Mouse (Mus musculus): ENCODE data around the gene Akap7. TPM values are rescaled to one million over a fixed set of nuclear protein-coding genes. Genes with fewer than 3 reads are reported as not detected.
"Not testable (repeated sequence)": the region's sequence is repeated elsewhere in the genome, so short reads cannot be mapped to it uniquely, and the experiment has no call there.

The Akap7 gene
- total RNA-seq, 2 experiments from 2014 or later: 52.6 to 58.2 TPM

DNA sequence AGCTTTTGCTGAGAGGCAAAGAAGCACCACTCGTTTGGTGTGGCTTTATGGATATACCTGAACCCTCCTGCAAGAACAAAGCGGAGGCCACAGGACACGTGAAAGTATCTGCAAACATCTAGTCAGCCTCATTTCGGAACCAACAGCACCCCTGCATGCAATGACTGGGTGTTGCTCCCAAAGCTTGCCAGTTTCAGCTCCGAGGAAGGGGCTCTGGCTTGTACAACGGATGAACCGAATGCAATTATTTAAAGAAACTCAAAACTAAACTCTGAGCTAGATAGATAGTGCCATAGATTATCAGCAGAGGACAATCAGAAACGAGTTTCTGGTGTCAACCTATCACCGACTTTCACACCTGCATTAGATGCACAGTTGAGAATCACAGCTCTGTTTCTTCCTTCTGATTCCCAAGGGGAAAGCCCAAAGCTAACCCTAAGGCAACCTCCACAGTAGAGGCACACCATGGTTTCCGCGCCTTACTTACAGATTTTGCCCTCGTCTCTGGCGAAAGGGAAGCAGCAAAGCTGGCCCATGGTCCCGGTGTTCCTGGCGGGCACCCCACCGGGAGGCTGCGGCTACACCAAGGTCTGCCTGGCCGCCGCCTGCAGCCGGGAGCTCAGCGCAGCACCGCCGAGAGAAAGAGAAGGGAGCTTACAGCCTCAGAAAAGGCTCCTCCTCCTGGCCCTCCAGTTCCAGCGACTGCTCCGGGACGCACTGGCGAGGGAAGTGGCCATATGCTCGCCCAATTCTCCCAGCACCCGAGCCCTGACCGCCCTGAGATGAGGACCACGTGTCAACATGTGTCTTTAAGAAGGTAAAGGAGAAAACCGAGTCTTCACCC lies 107.9 kb downstream of the Akap7 start:
- peak; percentile 7 for DNase-seq (ENCODE audit: low spot score)
- intact Hi-C loops (cut with DNase I): no loop called here

DNA sequence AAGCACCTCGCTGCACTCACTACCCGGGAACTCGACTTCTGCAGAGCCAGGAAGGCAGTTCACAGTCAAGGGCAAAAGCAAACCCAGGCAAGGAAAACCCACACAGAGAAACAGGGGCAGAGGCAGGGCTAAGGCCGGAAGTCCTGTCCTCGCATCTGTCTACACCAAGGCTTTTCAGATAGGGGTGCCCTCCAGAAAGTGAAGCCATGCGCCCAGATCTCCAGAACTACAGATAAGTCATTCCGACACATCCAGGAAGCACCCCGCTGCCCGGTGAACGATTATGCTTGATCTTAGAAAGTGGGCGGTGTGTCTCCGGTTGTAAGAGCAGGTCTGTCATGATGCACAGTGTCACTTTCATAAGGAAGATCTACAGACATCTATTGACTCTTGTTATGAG lies 109.1 kb downstream of the Akap7 start:
- no peak for DNase-seq (ENCODE audit: low spot score)
- intact Hi-C loops (cut with DNase I): no loop called here

DNA sequence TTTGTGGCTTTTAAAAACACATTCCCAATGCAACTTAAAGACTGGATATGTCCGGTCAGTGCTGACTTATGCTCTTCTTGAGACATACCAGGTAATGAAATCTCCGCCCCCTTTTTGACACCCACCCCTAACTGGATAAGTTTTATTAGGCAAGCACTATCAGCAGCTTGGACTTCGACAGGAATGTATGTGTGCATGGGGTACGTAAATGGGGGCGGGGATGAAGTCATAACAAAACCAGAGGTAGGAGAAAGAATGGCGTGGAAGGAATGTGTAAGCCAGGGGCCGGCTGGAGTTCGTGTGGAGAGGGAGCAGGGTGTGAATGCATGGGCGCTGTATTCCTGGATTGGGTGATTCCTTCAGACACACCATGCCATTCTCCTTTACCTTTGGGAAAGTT lies 109.6 kb downstream of the Akap7 start:
- no peak for DNase-seq (ENCODE audit: low spot score)

DNA sequence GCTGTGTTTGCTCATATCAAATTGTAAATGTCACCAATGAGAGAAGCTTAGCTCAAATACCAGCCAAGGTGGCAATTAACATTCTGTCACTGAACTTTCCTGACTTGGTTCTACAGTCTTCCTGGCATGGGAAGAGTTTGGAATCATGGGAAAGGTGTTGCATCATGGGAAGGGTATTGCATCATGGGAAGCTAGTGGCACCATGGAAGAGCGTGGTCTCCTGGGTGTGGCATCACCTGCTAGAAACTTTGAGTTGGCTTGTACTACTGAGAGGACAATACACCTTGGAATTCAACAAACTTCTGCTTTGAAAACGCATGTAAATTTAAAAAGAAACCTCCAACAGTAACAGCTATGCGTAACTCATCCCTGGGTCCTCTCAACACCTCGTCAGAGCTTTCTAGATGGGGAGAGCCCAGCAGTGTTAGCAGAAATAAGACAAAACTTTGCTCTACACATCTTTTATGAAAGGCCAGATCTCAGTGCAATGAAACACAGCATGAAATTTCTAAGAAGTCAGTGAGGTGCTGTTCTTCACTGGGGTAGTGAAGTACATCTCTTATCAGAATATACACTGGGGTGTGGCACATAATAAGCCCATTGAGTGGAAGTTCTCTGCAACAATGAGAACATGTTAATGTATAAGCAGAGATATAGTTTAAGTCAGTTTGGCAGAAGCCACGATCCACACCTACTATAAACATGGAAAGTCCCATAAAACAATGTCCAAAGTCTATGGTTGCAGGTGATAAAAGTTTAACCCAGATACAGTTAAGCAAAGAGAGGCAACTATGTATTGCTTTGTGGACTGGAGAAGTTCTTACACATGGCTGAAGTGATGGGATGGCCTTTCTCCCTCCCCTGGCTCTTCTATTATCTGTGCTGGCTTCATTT lies 115.2 kb downstream of the Akap7 start:
- intact Hi-C loops (cut with DNase I): no loop called here
- no peak for DNase-seq (ENCODE audit: low spot score)

More for the DNA sequence above, 109.6 kb downstream of the Akap7 start:
- intact Hi-C loops (cut with DNase I): no loop called here

DNA sequence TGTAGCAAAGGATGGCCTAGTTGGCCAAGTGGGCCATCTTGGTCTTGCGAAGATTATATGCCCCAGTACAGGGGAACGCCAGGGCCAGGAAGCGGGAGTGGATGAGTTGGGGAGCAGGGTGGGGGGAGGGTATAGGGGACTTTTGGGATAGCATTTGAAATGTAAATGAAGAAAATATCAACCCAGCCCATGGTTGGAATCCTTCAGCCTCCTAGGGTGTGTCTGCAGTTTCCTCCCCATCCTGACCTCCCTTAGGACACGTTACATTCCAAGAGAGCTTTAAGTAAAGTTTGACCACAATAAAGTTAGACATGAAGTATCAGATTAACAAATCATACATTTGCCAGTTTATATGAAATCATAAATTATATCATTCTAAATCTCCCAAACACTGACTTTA lies 116.5 kb downstream of the Akap7 start:
- no peak for DNase-seq (ENCODE audit: low spot score)
- intact Hi-C loops (cut with DNase I): no loop called here

DNA sequence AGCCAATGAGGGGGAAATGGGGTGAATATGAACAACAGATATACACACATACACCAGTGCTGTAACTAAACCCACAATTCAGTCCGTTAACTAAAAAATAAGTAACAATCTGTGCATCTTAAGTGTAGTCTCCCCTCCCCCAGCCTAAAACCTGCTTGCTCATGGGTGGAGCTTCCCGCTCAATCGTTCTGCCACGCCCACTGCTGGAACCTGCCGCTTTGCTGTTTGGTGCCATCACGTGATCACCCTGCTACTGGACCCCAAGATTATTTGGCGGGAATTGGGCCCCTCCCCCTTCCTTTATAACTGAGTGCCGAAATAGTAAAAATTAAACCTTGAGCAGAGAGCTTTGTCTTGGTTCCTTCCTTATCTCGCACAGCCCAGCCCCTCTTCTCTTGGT lies 121.4 kb downstream of the Akap7 start:
- intact Hi-C loops (cut with DNase I); DNase-seq (ENCODE audit: low spot score): not testable (repeated sequence)

DNA sequence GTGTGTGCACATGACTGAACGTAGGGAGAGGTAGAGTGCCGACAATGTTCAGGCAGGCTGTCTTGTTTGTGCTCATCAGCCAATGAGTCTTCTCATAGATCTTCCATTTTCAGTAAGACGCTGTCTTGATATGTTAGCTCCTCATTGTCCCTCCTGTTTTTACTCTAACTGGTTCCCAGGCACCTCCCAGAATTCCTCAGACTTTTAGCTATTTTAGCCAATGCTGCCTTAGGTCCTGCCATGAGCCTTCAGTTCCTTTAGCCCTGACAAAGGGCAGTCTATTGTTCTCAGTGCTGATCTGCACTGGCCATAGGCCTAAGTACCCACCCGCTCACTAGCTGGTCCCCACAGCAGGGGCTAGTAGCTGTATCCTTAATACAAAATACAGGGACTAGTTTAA lies 122.0 kb downstream of the Akap7 start:
- intact Hi-C loops (cut with DNase I): no loop called here
- DNase-seq (ENCODE audit: low spot score): no peak

DNA sequence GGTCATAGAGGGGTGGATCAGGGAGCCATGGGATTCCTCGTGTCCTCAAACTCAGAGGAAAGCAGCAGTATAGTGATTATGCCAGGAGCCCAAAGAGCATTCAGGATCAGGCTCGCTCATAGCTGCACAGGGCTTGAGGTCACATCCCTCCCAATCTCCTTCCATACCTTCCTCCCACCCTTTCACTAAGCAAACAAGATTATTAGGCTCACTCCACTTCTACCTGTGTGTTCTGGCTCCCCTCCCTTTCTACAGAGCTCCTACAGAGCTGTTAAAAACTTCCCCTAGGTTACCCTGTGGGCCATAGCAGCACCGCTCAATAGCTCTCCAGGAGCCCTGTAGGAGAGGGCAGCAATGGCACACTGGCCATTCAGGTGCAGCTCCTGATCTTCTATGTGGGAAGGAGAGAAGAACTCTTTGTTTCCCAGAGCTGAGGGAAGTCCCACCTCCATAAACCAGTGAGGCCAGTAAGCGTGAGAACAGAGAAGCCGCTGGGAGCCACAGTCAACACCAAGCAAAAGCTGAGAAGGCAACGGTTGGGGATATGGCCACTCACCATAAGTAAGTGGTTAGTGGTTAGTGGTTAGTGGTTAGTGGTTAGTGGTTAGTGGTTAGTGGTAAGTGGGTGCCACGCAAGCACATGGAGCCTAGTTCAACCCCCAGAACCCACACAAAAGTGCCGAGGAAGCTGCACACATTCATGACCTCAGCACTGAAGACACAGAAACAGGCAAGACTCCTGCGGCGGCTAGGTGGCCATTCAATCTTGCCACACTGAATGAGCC lies 122.7 kb downstream of the Akap7 start:
- intact Hi-C loops (cut with DNase I): no loop called here

DNA sequence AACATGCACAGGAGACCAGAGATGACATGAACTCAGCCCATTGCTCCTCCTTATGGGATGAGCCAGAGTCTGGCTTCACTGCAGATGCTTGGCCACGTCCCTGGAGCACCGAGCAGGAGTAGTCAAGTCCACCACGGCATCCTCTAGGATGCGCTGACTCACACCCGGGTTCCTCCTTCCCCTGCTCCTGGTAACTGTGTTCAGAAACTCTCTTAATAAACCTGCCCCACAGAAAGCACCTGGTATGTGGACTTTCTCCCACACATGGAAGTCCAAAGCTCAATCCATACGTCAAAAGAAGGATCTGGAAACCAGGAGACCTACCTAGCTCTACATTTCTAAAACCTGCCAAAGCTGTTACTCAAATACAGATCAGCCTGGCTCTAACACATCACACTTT lies 124.4 kb downstream of the Akap7 start:
- DNase-seq (ENCODE audit: low spot score): no peak
- intact Hi-C loops (cut with DNase I): no loop called here

More for the DNA sequence above, 122.7 kb downstream of the Akap7 start:
- no peak for DNase-seq (ENCODE audit: low spot score)

DNA sequence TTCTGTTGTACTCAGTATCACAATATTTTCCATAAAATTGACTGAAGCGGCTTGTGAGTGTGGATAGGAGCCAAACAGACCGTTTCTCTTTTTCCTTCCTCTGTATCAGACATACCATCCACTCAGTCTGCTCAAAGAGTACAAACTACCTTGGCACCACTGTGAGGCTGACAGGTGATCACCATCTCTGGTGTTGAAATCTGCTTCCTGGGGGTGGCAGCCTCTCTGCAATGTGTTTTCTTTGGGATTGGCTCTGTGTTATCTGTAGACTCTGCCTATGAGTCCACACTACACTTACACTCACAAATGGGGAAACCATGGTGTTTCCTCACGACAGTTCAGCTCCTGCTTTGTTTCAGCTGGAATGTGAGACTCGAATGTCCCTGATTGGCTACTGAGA lies 128.6 kb downstream of the Akap7 start:
- intact Hi-C loops (cut with DNase I): no loop called here
- DNase-seq (ENCODE audit: low spot score): no peak

DNA sequence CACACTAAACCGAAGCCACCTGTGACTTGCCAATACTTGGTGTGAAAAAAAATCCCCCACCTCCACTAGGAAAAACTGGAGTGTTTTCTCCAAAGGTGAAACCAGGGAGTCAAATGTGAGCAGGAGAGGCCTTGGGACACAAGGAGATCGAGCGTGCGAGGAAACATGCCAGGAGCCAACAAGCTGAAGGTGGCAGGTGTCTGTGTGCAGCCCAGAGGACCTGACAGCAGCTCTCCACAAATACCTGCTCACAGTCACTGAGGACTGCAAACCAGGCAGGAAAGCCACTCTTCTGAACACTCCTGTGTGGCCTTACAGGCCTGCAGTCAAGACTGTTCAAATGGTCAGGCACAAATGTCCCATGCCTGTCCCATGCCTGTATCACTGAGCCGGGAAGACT lies 130.4 kb downstream of the Akap7 start:
- DNase-seq (ENCODE audit: low spot score): no peak
- intact Hi-C loops (cut with DNase I): no loop called here

DNA sequence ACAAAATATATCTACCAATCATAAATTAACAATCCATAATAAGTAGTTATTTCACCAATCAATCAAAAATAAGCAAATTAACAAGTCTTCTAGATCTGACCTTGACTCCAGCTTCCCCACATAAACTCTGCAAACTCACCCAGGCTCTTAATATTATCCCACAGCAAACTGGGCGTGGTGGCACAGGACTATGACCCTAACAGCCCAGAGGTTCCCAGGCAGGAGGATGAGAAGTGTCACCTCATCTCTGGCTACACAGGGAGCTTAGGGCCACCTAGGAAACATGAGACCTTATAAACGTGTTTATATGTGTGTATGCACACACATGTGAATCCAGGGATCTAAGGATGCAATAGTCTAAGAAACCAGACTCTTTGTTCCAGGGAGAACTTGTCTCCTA lies 132.8 kb downstream of the Akap7 start:
- DNase-seq (ENCODE audit: low spot score): no peak
- intact Hi-C loops (cut with DNase I): no loop called here

DNA sequence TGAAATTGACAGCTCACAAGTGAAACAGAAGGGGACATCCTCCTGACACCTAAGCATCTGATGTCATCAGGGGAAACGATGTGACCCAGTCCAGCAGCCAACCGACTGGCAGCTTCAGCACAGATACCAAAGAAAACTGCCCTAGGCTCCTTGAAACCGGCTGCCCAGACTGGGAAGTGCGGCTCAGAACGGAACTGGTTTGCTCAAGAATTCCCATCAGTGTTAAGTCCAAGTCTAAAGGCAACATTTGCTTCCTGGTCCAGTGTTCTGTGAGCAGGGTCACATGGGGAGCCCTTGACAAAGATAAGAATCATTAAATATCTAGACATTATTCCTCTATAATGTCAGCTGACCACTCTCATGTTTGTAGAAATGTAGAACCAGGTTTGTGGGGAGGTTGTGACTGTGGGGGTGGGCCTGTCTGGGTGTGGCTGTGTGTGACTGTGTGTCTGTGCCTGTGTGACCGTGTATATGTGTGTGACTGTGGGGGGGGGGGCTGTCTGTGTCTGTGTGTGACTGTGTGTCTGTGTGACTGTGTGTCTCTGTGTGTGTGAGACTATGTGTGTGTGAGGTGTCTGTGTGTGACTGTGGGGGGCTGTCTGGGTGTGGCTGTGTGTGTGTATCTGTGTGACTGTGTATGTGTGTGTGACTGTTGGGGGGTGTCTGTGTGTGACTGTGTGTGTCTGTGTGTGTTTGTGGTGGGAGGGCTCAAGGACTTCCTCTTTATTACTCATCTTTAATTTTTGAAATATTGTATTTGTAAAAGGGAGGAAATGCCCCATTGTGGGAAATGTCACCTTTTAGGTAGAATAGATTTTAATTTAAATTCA lies 140.1 kb downstream of the Akap7 start:
- intact Hi-C loops (cut with DNase I): no loop called here
- no peak for DNase-seq (ENCODE audit: low spot score)

DNA sequence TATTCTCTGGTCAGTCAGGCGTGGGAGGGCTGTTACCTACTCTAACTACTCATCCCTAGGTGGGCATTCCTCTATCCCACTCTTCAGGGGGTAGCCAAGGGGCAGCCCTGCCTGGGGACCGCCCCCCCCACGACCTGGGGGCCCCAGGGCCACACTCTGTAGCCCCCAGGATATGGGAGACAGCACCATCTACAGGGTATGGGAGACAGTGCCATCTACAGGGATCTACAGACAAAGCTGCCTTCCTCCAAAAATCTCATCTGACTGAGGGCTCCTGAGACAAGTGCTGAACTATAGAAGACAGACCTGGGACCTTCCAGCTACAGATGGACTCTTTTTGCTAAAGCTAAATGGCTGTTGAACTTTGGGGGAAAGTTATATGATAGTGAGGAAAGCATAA lies 144.2 kb downstream of the Akap7 start:
- intact Hi-C loops (cut with DNase I): not testable (repeated sequence)

DNA sequence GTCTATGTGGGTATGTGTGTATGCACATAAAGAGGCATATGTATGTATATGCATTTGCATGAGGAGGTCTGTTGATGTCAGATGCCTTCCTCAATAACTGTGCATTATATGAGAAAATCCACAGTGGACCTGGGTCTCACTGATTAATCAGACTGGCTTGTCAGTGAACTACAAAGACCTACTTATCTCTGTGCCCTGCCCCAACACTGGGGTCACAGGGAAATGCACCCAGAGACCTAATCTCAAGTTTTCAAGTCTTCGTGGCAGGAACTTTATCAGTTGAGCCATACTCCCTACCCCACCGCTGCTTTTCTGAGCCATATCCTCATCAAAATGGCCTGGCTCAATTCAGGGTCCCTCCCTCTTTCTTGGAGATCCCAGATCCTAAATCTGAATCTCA lies 146.0 kb downstream of the Akap7 start:
- no peak for DNase-seq (ENCODE audit: low spot score)
- intact Hi-C loops (cut with DNase I): no loop called here

More for the DNA sequence above, 144.2 kb downstream of the Akap7 start:
- DNase-seq (ENCODE audit: low spot score): not testable (repeated sequence)

DNA sequence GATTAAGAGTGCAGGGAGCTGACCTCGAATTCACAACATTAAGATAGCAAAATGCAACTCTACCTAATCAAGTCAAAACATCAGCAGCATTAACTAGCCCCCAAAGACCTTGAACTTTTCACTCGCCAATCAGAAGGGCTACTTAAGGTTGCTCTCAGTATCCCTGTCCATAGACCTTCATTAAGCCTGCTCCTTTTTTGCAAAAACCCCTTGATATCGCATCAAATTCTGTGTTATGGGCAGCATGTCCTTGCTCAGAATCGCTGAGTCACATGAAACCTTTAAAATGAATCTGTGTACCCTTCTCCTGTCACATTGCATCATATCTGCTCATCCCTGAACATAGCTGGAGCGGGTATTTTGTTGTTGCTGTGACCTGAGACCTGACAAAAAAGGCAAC lies 149.0 kb downstream of the Akap7 start:
- DNase-seq (ENCODE audit: low spot score): no peak
- intact Hi-C loops (cut with DNase I): no loop called here

DNA sequence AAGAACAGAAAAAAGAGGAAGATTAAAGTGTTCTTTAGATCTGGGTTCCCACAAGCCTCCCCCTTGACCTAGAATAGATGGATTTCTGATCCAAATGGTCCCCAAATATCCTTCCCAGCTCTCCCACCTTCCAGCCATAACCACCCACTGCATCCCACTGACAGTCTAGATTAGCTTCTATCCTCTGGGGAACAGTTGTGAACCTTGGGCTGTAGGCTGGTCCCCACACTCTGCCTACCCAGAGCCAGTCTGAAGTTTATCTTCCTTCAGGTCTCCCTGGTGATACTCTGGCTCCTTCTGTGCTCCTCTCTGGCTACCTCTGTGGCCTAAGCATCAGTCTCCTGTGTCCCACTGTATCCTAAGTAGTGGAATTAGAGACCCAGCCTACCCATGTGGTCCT lies 150.3 kb downstream of the Akap7 start:
- no peak for DNase-seq (ENCODE audit: low spot score)

DNA sequence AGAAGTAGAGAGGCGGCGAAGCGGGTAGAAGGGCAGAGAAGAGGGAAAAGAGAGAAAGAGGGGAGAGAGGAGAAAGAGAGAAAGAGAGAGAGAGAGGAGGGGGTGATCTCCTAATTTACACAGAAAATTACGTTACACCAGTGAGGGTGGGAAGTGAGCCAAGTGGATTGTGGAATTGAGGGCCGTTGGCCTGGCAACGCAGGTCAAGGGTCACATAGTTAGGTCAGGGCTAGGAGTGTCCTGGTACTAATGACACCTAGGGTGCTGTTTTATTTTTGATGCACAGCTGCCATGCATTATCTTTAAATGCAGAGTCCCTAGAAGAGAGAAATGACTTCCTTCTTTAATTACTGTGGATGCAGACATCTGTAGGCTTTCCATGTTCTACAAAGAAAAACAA lies 153.4 kb downstream of the Akap7 start:
- no peak for DNase-seq (ENCODE audit: low spot score)
- intact Hi-C loops (cut with DNase I): no loop called here

More for the DNA sequence above, 150.3 kb downstream of the Akap7 start:
- intact Hi-C loops (cut with DNase I): no loop called here

DNA sequence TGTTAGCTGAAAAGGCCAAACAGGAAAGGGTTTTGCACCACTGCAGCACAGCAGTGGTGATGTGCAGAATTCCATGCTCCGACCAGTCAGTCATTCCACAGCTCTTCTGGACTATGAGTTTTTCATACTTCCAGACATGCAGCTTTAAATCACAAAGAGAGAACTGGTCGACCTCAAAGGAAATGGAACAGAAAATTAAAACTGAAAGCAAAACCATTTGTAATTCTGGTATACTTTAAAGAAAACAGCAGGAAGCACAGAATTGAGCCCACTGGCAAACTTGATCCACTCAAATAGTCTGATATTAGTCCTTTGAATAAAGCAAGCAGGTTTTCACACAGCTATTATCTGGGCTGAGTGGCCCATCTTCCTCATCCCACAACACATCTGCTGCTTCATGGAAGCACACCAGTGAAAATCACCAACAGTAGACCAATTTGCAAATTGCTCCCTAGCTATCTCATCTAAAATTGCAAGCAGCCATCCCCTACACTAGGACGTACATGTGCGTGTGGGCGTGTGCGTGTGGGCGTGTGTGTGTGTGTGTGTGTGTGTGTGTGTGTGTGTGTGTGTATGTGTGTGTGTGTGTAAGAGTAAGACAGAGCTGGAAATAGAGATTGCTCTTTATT lies 156.4 kb downstream of the Akap7 start:
- intact Hi-C loops (cut with DNase I): no loop called here
- DNase-seq (ENCODE audit: low spot score): no peak
